Mouse (Mus musculus) forebrain, embryonic 11.5 days (tissue): Measurements from ENCODE around the gene Mllt1. TPM values are rescaled to one million over a fixed set of nuclear protein-coding genes. Genes with fewer than 3 reads are reported as not detected.
"Not testable (repeated sequence)": the region's sequence is repeated elsewhere in the genome, so short reads cannot be mapped to it uniquely, and the experiment has no call there.

Experiments
- ATAC-seq: fragments of 200-750 bp; cut with Nextera tagmentation; replicated peaks from 2 replicates; pipeline ENCODE4 v1.8.0; 2017; ENCODE audit warnings: moderate TSS enrichment; ENCODE audit not compliant: low FRiP score
- DNase-seq: peaks from one replicate; pipeline ENCODE4 v3.0.0-alpha.2; 2017; ENCODE audit warnings: low spot score
- H3K27ac ChIP-seq: fragments of 300-500 bp; sonication (generic); 2 replicates; pipeline ENCODE4 v1.5.1; 2014; ENCODE audit warnings: low read depth, low read length
- H3K27me3 ChIP-seq: fragments of 300-500 bp; sonication (generic); 2 replicates; pipeline ENCODE4 v1.6.1; 2014; ENCODE audit warnings: mild to moderate bottlenecking, low read length, mixed read lengths; ENCODE audit not compliant: control insufficient read depth, insufficient read depth
- H3K36me3 ChIP-seq: fragments of 300-500 bp; sonication (generic); 2 replicates; pipeline ENCODE4 v1.6.1; 2014; ENCODE audit warnings: mild to moderate bottlenecking, low read length, moderate library complexity, mixed read lengths; ENCODE audit not compliant: control insufficient read depth, insufficient read depth
- H3K4me1 ChIP-seq: fragments of 300-500 bp; sonication (generic); replicated peaks from 2 replicates; pipeline ENCODE4 v1.6.1; 2014; ENCODE audit warnings: low read length, mixed read lengths; ENCODE audit not compliant: control insufficient read depth, insufficient read depth
- H3K4me2 ChIP-seq: fragments of 300-500 bp; sonication (generic); 2 replicates; pipeline ENCODE4 v1.6.1; 2014; ENCODE audit warnings: low read depth, mild to moderate bottlenecking, low read length, moderate library complexity, mixed read lengths; ENCODE audit not compliant: severe bottlenecking
- H3K4me3 ChIP-seq: fragments of 300-500 bp; sonication (generic); 2 replicates; pipeline ENCODE4 v1.5.1; 2014; ENCODE audit warnings: low read depth, low read length
- H3K9ac ChIP-seq: fragments of 300-500 bp; sonication (generic); 2 replicates; pipeline ENCODE4 v1.6.1; 2014; ENCODE audit warnings: low read length
- H3K9me3 ChIP-seq: fragments of 300-500 bp; sonication (generic); 2 replicates; pipeline ENCODE4 v1.6.1; 2016; ENCODE audit warnings: low read length, mixed read lengths; ENCODE audit not compliant: control insufficient read depth
- WGBS: fragments of 180-500 bp; shearing (Covaris S2); extraction: QIAGEN DNeasy Blood & Tissue Kit; methylation state at CpG from one replicate; pipeline ENCODE4 v1.1.7; 2014; 5-methylcytosine and 5-hydroxymethylcytosine counted together
- polyA plus RNA-seq: library from polyadenylated mRNA; unstranded; fragments of >200 nt; fragmentation: Nextera tagmentation; extraction: Ambion mirVana; gene quantifications from 2 replicates; pipeline ENCODE4 v1.2.1, GENCODE M21; 2014

Gene Mllt1
- polyA plus RNA-seq, 1 experiment from 2014 or later, result 56.7 TPM

DNA sequence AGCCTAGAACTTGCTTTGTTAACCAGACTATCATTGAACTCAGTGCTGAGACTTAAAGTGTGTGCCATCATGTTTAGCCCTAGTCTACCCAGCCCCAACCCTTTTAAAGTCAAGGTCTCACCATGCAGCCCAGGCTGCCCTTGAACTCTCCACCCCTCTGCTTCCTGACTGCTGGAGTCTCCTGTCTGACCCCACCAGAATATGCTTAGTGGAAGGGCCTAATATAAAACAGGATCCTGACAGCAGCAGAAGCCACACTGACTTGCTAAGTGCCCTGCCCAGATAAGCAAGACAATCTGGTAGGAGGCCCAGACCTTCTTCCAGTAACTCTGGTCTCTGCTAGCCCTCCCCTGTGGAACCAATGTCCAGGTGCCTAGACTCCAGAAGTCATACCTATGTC is 6.1 kb downstream of the Mllt1 start:
- ATAC-seq, result no peak
- peaks cover 8% of the 10 kb centered on the region for H3K4me1 ChIP-seq
- H3K36me3 ChIP-seq, result peaks cover 3% of the 10 kb centered on the region; the same call in 1 of the 2 replicates

DNA sequence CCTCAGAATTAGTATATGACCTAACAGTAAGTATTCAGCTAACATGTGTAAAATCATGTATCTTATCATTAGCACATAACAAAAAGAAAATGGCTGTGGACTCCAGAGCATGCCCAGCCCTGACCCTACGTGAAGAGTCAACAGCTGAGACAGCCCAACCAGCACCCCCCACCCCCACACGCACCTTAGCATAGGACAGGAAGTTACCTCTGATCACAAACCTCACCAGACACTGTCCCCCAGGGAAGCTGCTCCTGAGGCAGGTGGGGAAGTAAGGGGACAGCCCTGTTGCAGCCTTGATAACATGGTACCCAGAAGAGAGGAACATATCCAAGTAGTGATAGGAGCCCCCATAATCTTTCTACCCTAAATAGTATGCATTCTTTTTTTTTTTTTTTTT is 9.2 kb downstream of the Mllt1 start:
- no peak overlapping the region for H3K4me3 ChIP-seq
- no peak overlapping the region for H3K4me2 ChIP-seq
- WGBS, result 100% methylated on average over 2 of the region's 2 CpGs
- no peak overlapping the region for H3K27ac ChIP-seq
- no peak overlapping the region for H3K9ac ChIP-seq
- ATAC-seq (no peak), DNase-seq (no peak)
- H3K4me1 ChIP-seq, result no peaks in the 10 kb centered on the region
- peaks cover 7% of the 10 kb centered on the region; the same call in 1 of the 2 replicates for H3K36me3 ChIP-seq
- H3K9me3 ChIP-seq, result no peaks in the 10 kb centered on the region
- no peaks in the 10 kb centered on the region for H3K27me3 ChIP-seq

More for the DNA sequence above, 6.1 kb downstream of the Mllt1 start:
- Histone ChIP-seq H3K4me2 (no peak overlapping the region), H3K27me3 (no peaks in the 10 kb centered on the region), H3K4me3 (no peak overlapping the region), H3K9ac (no peak overlapping the region), H3K27ac (no peak overlapping the region), H3K9me3 (no peaks in the 10 kb centered on the region)
- DNase-seq, result no peak

DNA sequence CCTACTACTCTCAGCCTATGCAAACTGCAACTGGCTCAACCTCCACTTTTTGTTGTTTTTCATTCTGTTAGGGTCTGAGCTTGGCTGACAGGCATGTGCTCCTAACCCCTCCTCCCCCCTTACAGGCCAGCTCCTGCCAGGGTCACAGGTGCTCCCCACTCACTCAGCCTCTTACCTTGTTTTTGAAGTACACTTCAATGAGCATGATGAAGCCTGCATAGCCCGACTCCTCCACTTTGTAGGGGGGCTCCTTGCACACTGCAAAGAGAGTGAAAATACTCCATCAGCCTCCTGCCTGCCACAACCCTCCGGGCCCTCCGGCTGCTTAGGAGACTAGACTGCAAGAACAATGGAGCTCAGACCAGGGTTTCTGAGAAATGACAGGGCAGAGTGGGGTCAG is 15.5 kb downstream of the Mllt1 start:
- ATAC-seq (no peak), DNase-seq (no peak)
- no peaks in the 10 kb centered on the region for H3K9me3 ChIP-seq
- H3K27me3 ChIP-seq, result no peaks in the 10 kb centered on the region
- H3K4me1 ChIP-seq, result no peaks in the 10 kb centered on the region
- H3K36me3 ChIP-seq, result peaks cover 10% of the 10 kb centered on the region; the same call in 1 of the 2 replicates
- 86% methylated on average over 3 of the region's 3 CpGs for WGBS
- H3K9ac ChIP-seq, result no peak overlapping the region
- H3K27ac ChIP-seq, result no peak overlapping the region
- no peak overlapping the region for H3K4me2 ChIP-seq
- no peak overlapping the region for H3K4me3 ChIP-seq

DNA sequence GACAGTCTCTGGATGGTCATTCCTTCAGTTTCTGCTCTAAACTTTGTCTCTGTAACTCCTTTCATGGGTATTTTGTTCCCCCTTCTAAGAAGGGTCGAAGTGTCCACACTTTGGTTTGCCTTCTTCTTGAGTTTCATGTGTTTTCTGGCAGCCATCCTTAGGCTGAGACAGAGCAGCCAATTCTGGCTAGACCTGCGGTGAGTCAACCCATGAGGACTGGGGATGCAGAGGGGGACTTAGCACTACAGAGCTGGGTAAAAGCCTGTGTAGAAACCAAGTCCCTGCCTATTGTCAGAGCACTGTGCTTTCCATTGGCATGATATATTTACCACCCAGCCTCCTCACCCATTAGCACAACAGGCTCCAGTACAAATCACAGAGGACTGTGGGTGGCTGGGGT is 18.0 kb downstream of the Mllt1 start:
- WGBS, result 96% methylated on average over 2 of the region's 2 CpGs
- ATAC-seq (no peak), DNase-seq (no peak)
- no peak overlapping the region for H3K27ac ChIP-seq
- H3K4me1 ChIP-seq, result 0 out of 2 replicates have a peak, but pooled peaks cover 2% of the 10 kb centered on the region
- H3K4me2 ChIP-seq, result no peak overlapping the region
- H3K4me3 ChIP-seq, result no peak overlapping the region
- H3K27me3 ChIP-seq, result no peaks in the 10 kb centered on the region
- H3K9me3 ChIP-seq, result no peaks in the 10 kb centered on the region
- H3K36me3 ChIP-seq, result peaks cover 6% of the 10 kb centered on the region; the same call in 1 of the 2 replicates
- no peak overlapping the region for H3K9ac ChIP-seq

DNA sequence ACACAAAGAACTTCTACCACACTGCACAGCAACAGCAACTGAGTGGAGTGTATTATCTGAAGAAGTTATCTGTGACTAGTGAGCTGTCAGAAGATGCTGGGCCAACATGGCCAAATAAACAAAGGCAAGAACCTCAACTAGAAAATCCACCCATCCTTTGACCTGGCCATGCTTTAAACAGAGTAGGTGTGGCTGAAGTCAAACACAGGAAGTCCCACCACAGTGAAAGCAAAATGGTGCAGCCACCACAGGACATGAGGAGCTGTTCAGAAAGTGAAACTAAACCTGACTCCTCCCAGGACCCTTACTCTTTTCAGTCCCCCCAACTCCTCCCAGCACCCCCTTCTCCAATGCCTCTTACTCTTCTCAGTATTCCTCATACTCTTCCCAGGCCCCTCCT is 21.8 kb downstream of the Mllt1 start:
- no peak for DNase-seq
- H3K9me3 ChIP-seq, result no peaks in the 10 kb centered on the region
- peaks cover 10% of the 10 kb centered on the region; the same call in 1 of the 2 replicates for H3K36me3 ChIP-seq
- H3K4me3 ChIP-seq, result no peak overlapping the region
- H3K9ac ChIP-seq, result no peak overlapping the region
- no peak for ATAC-seq
- H3K4me1 ChIP-seq, result 0 out of 2 replicates have a peak, but pooled peaks cover 2% of the 10 kb centered on the region
- H3K27ac ChIP-seq, result no peak overlapping the region
- H3K4me2 ChIP-seq, result no peak overlapping the region
- no peaks in the 10 kb centered on the region for H3K27me3 ChIP-seq

DNA sequence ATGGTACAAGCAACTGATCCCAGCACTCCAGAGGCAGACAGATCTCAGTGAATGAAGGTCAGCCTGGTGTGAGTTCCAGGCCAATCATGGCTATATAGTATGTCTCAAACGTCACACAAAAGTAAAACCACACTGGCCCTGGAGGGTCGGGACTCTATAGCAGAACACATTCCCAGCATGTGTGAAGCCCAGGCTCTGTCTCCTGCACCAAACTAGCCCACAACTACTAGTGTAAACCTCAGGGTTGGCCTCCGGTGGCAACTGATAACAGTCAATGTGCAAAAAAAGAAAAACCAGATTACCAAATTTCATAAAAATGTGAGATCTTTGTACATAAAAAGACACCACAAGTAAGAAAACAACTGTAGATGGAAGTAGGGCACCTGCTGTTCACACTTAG is 22.2 kb downstream of the Mllt1 start:
- Histone ChIP-seq H3K4me2 (no peak overlapping the region), H3K27me3 (no peaks in the 10 kb centered on the region), H3K9ac (no peak overlapping the region), H3K27ac (no peak overlapping the region), H3K4me3 (no peak overlapping the region), H3K4me1 (0 out of 2 replicates have a peak, but pooled peaks cover 2% of the 10 kb centered on the region), H3K9me3 (no peaks in the 10 kb centered on the region), H3K36me3 (peaks cover 10% of the 10 kb centered on the region; the same call in 1 of the 2 replicates)
- DNase-seq, result no peak
- no peak for ATAC-seq
- 92% methylated on average over 3 of the region's 3 CpGs for WGBS

DNA sequence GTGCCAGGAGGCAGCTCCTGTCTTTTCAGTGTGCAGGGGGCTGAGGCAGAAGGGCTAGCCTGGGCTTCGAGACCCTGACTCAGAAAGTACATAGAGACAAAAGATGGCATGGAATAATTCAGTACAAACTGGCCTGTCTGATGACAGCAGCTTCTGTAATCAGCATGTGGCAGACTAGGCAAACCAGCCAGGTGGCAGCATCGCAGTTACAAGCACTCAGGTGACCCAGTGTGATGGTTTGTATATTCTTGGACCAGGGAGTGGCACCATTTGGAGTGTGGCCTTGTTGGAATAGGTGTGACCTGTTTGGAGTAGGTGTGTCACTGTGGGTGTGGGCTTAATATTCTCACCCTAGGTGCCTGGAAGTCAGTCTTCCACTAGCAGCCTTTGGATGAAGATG is 25.5 kb downstream of the Mllt1 start:
- not testable (repeated sequence) for ATAC-seq

DNA sequence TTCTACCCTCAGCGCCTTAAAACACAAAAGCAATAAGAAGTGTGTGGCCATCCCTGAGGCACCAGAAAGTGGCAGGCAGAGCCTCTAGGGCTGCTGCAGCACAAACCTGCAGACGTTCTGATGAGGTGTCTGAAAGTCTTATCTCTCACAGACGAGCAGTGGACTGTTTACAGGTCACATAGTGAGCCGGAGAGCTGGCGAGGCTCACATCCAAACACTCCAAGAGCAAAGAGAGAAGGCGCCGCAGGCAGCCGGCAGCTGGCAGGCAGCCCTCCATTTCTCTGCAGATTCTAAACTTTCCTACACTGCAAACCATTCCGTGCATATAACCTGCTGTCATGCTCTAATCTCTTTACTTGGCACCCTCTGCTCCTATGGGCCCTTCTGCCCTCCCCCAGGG is 27.3 kb downstream of the Mllt1 start:
- ATAC-seq, result no peak
- DNase-seq, result no peak
- H3K27me3 ChIP-seq, result no peaks in the 10 kb centered on the region
- H3K36me3 ChIP-seq, result peaks cover 18% of the 10 kb centered on the region; the same call in 1 of the 2 replicates
- no peak overlapping the region for H3K27ac ChIP-seq
- H3K9me3 ChIP-seq, result no peaks in the 10 kb centered on the region
- no peaks in the 10 kb centered on the region for H3K4me1 ChIP-seq
- H3K9ac ChIP-seq, result no peak overlapping the region
- no peak overlapping the region for H3K4me2 ChIP-seq
- WGBS, result 91% methylated on average over 9 of the region's 9 CpGs
- H3K4me3 ChIP-seq, result no peak overlapping the region

More for the DNA sequence above, 25.5 kb downstream of the Mllt1 start:
- not testable (repeated sequence) for H3K27me3 ChIP-seq, H3K4me1 ChIP-seq, H3K4me3 ChIP-seq, H3K4me2 ChIP-seq, H3K9ac ChIP-seq, H3K9me3 ChIP-seq, DNase-seq, H3K27ac ChIP-seq
- WGBS, result 86% methylated on average over 2 of the region's 2 CpGs
- H3K36me3 ChIP-seq, result peaks cover 14% of the 10 kb centered on the region; the same call in 1 of the 2 replicates

DNA sequence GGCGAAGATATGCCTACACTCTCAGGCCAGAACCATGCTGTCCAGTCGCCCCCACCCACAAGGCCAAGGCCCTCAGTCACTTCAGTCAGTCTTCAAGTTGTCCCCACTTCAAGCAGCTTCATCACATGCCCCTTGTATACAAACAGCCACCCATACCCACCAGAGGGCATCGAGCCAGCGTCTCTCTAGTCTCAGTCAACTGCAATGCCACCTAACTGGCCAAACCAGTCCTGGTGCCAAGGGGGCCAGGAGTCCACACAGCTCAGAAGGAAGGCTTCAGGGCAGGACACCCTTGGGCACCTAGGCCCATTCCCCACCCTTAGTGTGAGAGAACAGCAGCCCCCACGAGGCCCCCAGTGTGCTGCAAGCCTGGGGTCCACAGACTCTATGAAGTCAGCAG is 28.1 kb downstream of the Mllt1 start:
- no peak overlapping the region for H3K9ac ChIP-seq
- no peaks in the 10 kb centered on the region for H3K27me3 ChIP-seq
- no peak overlapping the region for H3K4me2 ChIP-seq
- no peak for ATAC-seq
- no peaks in the 10 kb centered on the region for H3K9me3 ChIP-seq
- peaks cover 20% of the 10 kb centered on the region for H3K36me3 ChIP-seq
- no peak overlapping the region for H3K27ac ChIP-seq
- H3K4me1 ChIP-seq, result no peaks in the 10 kb centered on the region
- 96% methylated on average over 5 of the region's 5 CpGs for WGBS
- no peak for DNase-seq
- H3K4me3 ChIP-seq, result no peak overlapping the region
